Mouse (Mus musculus) kidney, postnatal 36 days (tissue): ENCODE measurements at regions not wholly inside any gene's neighbourhood (a gene's known extent, or its start where the extent isn't known, plus 50 kb on each side); places are given as distances from the start of the nearest gene placed in this dataset.
"Not testable (repeated sequence)": the region's sequence is repeated elsewhere in the genome, so short reads cannot be mapped to it uniquely, and the experiment has no call there.

Experiments used
- DNase-seq, 2 experiments: peaks; one replicate each; pipeline ENCODE4 v3.0.0; 2021 to 2022; ENCODE audit warnings: mixed read lengths in 2 of 2

GRCm38 (mm10) chr3:114627103-114627502 is 276.8 kb upstream of the Olfm3 start:
- no peak for DNase-seq

GRCm38 (mm10) chr3:114635362-114635761 is 268.5 kb upstream of the Olfm3 start:
- no peak for DNase-seq

- DNase-seq, result no peak
Observed at GRCm38 (mm10) chr3:114647957-114648356, 255.9 kb upstream of the Olfm3 start.

- DNase-seq, result no peak
Observed at GRCm38 (mm10) chr3:114697946-114698345, 205.9 kb upstream of the Olfm3 start.

- no peak for DNase-seq
Observed at GRCm38 (mm10) chr3:114725131-114725530, 178.7 kb upstream of the Olfm3 start.

GRCm38 (mm10) chr3:114736426-114736825 is 167.5 kb upstream of the Olfm3 start:
- peak; percentile 23 to 32 for DNase-seq

GRCm38 (mm10) chr3:114744206-114744605 is 159.7 kb upstream of the Olfm3 start:
- DNase-seq, result peak; percentile 8 to 27

- DNase-seq, result peak in 1 of 2 experiments; percentile 34
Observed at GRCm38 (mm10) chr3:114745131-114745530, 158.7 kb upstream of the Olfm3 start.

GRCm38 (mm10) chr3:114757313-114757712 is 146.6 kb upstream of the Olfm3 start:
- no peak for DNase-seq

GRCm38 (mm10) chr3:114758592-114758991 is 145.3 kb upstream of the Olfm3 start:
- DNase-seq, result no peak

GRCm38 (mm10) chr3:114759290-114760002 is 144.4 kb upstream of the Olfm3 start:
- no peak for DNase-seq

- DNase-seq, result not testable (repeated sequence)
Observed at GRCm38 (mm10) chr3:114762373-114762772, 141.5 kb upstream of the Olfm3 start.

GRCm38 (mm10) chr3:114789082-114789481 is 114.8 kb upstream of the Olfm3 start:
- no peak for DNase-seq

GRCm38 (mm10) chr3:114790005-114790404 is 113.9 kb upstream of the Olfm3 start:
- DNase-seq, result no peak

- DNase-seq, result no peak
Observed at GRCm38 (mm10) chr3:114833120-114833519, 70.8 kb upstream of the Olfm3 start.
